14 mouse cellular contexts compared by ENCODE assay signal in genomic region chr9:96934816-96935215, GRCm38 (mm10).
"Had no signal": no experiment of that assay in that cellular context is flagged by ENCODE, and none has a peak within 500 bp of the region (broad histone marks: within the 10 kb centered on the region; RNA-seq: fewer than 3 reads in every experiment).

No protein-coding gene starts in this region.

- H3K36me3 ChIP-seq: liver, embryonic 13.5 days; liver, embryonic 15.5 days; lung, embryonic 15.5 days; midbrain, embryonic 15.5 days; neural tube, embryonic 12.5 days; stomach, embryonic 15.5 days had no signal

- DNase-seq: liver, embryonic 13.5 days; liver, postnatal 0 days; lung, adult 2 months; lung, postnatal 14 days; lung, postnatal 4 days; right cerebral cortex, postnatal 14 days had no signal

- H3K4me1 ChIP-seq: liver, embryonic 13.5 days; liver, embryonic 15.5 days; lung, embryonic 15.5 days; midbrain, embryonic 10.5 days; midbrain, embryonic 12.5 days; stomach, embryonic 15.5 days had no signal

- H3K27ac ChIP-seq: liver, embryonic 13.5 days; liver, embryonic 15.5 days; lung, embryonic 15.5 days; midbrain, embryonic 10.5 days; midbrain, embryonic 12.5 days; midbrain, embryonic 15.5 days; neural tube, embryonic 12.5 days; stomach, embryonic 15.5 days; stomach, postnatal 0 days had no signal

- H3K4me3 ChIP-seq: liver, embryonic 13.5 days; liver, embryonic 15.5 days; lung, embryonic 15.5 days; midbrain, embryonic 10.5 days; midbrain, embryonic 12.5 days; midbrain, embryonic 15.5 days; neural tube, embryonic 12.5 days; stomach, embryonic 15.5 days had no signal

- H3K27me3 ChIP-seq: midbrain, embryonic 12.5 days; midbrain, embryonic 15.5 days; neural tube, embryonic 12.5 days; stomach, embryonic 15.5 days had no signal
